Mouse (Mus musculus) thymus, adult 18-20 months (tissue): ENCODE results near the gene Olfr1015.

ENCODE experiments used
- DNase-seq, 2 experiments: peaks; one replicate each; pipeline ENCODE4 v3.0.0; 2022; ENCODE audit warnings: mixed read lengths in 2 of 2

The Olfr1015 gene

GRCm38 (mm10) chr2:85781717-85782116 lies at the start of gene Olfr1015:
Gene Olfr1015, plus strand, starts transcription at chr2:85782017.
- DNase-seq: no peak

- DNase-seq: no peak
Measured at GRCm38 (mm10) chr2:85753822-85754221, 28.0 kb upstream of the Olfr1015 start.

DNA sequence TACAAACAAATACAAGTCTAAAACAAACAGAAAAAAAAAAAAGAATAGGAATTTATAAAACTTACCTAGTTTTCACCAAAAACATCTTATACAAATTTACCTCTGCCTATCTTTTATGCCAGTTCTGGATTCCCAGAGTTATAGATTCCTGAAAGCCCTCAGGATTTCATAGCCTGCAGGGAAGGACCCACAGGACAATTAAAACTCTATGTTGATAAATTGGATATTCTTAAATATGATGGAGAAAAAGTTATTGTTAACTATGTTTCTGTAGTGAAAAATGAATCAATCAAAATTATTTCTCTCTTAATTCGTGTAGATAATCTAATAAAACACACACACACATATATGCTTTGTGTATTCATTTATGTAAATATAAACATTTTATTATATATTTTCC lies 19.2 kb upstream of the Olfr1015 start, which contains the start of gene Olfr1012:
Olfr1012 (minus strand) TSS at position 101 of the 400 bp plus-strand sequence.
- no peak for DNase-seq

GRCm38 (mm10) chr2:85766798-85767197 lies 15.0 kb upstream of the Olfr1015 start, which contains the start of gene Olfr1013:
Gene Olfr1013, plus strand, starts transcription at chr2:85767098.
- DNase-seq: no peak

GRCm38 (mm10) chr2:85772413-85772812 lies 9.4 kb upstream of the Olfr1015 start, which contains the start of gene Olfr1014:
Gene Olfr1014, plus strand, starts transcription at chr2:85772713.
- DNase-seq: no peak

DNA sequence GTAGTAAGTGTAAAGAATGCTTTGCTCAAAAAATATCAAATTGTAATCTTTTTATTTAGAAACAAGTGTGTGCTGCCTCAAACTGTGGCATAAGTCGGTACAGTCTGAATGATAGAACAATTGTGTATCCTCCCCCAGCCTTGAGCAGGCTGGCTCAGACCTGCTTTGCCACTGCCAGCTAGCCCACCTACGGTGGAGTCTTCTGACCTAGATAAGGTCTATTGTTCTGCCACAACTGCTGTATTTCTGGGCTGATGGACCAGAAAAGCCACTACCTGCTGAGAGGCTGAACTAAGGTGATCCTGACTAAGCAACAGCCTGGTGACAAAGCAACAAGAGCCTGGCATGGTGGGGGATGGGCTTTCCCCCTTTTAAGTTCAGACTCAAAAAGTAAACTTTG lies 10.5 kb downstream of the Olfr1015 start:
- DNase-seq: no peak

DNA sequence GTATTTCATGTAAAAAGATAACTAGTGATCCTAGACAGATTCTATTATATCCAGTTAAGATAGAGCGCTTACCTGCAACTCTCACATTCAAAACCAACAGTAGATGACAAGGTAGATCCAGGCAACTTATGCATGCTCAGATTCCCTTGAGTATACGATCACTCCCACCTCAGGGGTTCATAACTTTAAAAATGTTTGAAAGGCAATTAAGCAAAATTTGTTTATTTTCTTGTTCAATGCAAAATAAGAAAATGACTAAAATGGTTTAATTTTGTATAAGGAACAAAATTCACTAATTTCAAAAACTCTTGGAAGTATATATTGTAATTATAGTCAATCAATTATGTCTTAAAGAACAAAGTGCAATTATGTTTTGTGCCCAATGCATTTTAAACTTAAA lies 20.6 kb downstream of the Olfr1015 start, which contains the start of gene Olfr1016:
Olfr1016 (minus strand) TSS at position 101 of the 400 bp plus-strand sequence.
- no peak for DNase-seq

DNA sequence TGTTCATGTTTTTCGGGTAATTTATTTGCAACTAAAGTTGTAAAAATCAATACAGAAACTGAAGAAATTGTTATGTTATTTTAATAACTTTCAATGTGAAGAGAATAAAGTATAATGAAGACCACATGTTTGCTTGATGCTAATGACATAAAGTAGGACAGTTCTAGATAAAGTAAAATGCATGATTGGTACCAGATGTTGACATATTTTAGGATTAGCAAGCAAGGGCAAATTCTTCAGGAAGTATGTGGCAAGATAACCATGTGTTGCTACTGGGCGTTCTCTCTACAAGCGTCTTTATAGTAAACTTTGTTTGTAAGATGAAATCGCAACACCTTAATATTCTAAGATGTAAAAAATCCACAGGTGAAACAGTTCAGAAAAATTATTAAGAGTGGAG lies 22.7 kb downstream of the Olfr1015 start:
- no peak for DNase-seq

- DNase-seq: no peak
Measured at GRCm38 (mm10) chr2:85818179-85818578, 36.4 kb downstream of the Olfr1015 start, which contains the start of gene Olfr1018. Gene Olfr1018, plus strand, starts transcription at chr2:85818479.
